Mouse (Mus musculus) lung, postnatal 0 days (tissue): Measurements from ENCODE around the gene Irgm1.

Experiments
- CTCF ChIP-seq: IDR thresholded peaks from 2 replicates; pipeline ENCODE4 v1.5.1; 2016; ENCODE audit warnings: antibody characterized with exemption, mild to moderate bottlenecking
- EP300 ChIP-seq: IDR thresholded peaks from 2 replicates; pipeline ENCODE4 v1.6.1; 2016; ENCODE audit warnings: antibody characterized with exemption, mild to moderate bottlenecking, control low read depth

DNA sequence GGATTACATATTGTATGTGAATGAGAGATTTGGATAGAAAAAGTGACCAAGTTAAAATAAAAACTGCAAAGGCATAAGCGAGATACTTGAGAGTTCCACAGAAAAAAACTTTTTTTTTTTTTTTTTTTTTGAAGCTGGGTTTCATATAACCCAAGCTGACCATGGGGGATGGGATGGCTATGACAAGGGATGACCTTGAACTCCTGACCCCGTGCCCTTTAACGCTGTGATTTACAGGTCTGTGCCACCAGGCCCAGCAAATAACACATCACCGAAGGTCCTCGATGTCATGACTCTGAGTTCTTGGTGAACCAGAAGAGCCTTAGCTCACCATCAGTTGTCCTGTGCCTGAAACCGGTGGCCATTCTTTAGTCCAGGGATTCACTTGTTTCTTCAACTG is 35.6 kb downstream of the Irgm1 start:
- TF ChIP-seq CTCF (no peak), EP300 (no peak)
